Mouse (Mus musculus) telencephalon, adult 2 months (tissue): ENCODE measurements around the gene Fbln5.

Experiments
- DNase-seq: peaks from one replicate; pipeline ENCODE4 v3.0.0-alpha.2; 2011; ENCODE audit warnings: low read depth, low spot score

The Fbln5 gene

GRCm38 (mm10) chr12:101763065-101763464 is 55.8 kb downstream of the Fbln5 start:
- DNase-seq = no peak

DNA sequence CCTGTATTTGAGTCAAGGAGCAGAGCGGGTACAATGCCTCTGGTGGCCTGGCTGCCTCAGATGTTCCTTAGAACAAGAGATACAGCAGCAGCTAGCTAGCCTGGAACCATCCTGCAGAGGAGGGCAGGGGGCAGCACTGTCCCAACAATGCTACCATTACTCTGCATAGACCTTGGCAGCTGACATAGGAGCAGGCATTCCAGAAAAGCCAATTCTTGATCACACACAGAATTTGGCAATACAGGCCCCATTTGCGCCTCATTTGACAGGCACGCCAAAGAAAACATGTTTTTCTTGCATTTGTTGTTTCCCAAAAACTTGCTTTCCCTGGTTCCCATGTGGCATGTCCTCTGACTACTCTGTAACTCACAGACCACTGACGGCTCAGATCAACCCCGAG is 56.8 kb downstream of the Fbln5 start:
- no peak for DNase-seq

- no peak for DNase-seq
Observed at GRCm38 (mm10) chr12:101759440-101760045, 59.3 kb downstream of the Fbln5 start.

DNA sequence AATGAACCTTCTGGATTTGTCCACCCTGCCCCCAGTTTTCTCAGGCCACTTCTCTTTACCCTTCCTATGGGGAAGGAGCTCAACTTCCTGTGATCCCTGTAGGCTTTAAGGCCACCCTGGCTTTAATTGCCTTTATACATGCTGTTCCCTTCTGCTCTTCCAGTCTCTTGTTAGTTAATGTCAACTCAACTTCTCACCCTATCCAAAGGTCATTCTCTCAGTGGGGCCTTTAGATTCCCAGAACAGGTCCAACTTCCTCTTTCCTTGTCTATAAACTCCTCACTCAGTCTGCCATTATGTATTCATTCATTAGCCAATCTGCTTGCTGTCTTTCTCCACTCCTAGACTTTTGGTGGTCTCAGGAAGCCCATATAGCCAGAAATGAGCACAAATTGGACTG is 60.2 kb downstream of the Fbln5 start:
- no peak for DNase-seq

DNA sequence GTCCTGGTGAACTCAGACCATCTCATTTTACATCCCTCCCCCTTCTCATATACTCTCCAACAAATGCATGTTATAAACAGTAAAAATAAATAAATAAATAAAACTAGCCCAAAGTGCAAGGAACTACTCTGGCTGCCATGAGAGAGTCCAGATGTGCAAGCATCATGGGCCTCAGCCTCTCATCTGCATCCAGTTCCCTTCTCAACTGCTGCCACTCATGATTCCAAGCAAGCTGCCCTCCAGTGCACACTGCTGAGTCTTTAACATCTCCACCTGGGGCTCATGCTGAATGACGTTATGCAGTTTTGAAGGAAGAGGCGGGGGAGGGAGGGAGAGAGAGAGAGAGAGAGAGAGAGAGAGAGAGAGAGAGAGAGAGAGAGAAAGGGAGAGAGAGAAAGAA is 76.5 kb downstream of the Fbln5 start:
- DNase-seq = no peak

DNA sequence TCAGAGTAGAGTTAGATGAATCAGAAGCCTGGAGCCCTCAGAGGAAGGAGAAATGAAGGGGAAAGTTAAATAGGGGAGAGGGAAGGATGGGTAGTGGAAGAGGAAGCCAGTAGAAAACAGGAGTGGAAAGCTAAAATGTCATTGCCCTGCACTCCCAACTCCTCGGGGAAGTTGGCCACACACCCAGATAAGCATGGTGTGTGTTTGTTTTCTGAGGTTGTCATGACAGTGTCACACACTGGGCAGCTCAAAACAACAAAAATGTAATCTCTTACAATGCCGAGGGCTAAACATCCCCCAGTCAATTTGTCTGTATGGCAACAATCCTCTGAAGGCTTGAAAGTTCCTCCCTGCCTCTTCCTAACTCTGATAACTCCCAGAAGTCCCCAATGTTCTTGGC is 78.4 kb downstream of the Fbln5 start:
- no peak for DNase-seq

DNA sequence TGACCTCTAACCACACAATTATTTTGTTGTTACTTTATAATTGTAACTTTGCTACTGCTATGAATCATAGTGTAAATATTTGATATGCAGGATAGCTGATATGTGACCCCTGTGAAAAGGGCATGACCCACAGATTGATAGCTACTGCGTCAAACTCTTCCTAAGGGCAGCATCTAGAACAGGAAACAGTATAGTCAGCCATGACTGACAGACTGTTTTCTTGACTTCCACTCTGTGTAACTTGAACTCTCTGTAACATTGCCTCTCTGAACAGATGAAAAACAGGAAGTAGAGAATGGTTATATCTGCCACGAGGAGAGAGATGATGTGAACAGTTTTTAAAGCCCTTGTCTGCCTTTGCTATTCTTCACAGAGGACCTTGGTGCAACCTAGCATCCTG is 78.8 kb downstream of the Fbln5 start:
- no peak for DNase-seq

GRCm38 (mm10) chr12:101718755-101719150 is 100.1 kb downstream of the Fbln5 start:
- DNase-seq = no peak

- DNase-seq = no peak
Observed at GRCm38 (mm10) chr12:101718054-101718754, 100.7 kb downstream of the Fbln5 start, which contains the start of gene Tc2n. TSS of gene Tc2n (minus strand) at chr12:101718523.

GRCm38 (mm10) chr12:101699176-101699575 is 119.7 kb downstream of the Fbln5 start:
- DNase-seq = no peak
